Mouse (Mus musculus) cerebellum, adult 11-12 months (tissue): ENCODE results near the gene Ulbp1.
"Not testable (repeated sequence)": the region's sequence is repeated elsewhere in the genome, so short reads cannot be mapped to it uniquely, and the experiment has no call there.

Experiments
- DNase-seq: peaks from one replicate; pipeline ENCODE4 v3.0.0; 2022

The Ulbp1 gene

DNA sequence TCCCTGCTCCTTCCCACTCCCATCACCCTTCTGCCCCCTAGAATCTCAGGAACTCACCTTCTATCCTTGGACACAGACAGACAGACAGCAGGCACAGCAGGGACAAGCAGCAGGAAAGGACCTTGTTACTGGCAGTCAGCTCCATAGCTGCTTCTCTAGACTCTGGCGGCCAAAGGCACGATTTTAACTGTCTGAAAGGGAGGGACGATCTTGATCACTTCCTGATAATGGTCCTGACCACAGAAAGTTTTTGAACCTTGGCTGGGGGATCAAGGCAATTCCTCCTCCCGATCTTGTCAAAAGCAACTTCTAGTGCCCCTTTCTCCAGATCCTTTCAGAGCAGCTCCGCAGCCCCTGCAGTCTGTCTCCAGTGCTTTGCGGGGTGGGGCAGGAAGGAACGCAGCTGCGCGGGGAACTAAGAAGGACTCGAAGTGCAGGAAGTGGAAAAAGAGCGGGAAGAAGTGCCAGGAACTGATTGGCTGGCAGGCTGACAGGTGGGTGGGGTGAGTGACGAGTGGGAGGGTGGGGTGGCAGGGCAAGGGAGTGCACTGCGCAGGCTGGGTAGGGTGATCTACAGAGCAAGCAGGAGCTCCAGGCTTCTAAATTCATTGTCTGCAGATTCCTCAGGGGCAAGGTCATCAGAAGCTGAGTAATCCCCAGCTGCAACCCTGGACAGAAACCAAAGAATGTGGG lies at the start of gene Ulbp1:
TSS of gene Ulbp1 (minus strand) at position 442 of the 693 bp plus-strand sequence.
- peak; percentile 6 for DNase-seq

DNA sequence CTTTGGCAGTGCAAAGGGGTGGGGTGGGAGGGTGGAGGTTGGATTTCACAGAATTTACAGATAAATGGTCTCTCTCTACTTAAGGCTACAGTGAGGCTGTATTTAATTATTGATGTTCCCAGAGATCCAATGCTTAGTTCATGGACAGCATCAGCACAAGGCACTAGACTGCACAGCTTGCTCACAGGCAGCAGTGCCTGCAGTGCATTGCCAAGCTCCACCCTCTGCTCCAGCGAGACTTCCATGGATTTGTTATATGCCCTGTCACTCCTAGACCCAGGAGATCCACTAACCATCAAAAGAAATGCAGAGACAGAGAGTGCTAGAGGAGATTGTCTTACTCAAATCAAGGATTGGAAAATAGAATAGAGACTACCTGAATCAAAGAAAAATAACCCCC lies 24.7 kb upstream of the Ulbp1 start:
- DNase-seq, result not testable (repeated sequence)

DNA sequence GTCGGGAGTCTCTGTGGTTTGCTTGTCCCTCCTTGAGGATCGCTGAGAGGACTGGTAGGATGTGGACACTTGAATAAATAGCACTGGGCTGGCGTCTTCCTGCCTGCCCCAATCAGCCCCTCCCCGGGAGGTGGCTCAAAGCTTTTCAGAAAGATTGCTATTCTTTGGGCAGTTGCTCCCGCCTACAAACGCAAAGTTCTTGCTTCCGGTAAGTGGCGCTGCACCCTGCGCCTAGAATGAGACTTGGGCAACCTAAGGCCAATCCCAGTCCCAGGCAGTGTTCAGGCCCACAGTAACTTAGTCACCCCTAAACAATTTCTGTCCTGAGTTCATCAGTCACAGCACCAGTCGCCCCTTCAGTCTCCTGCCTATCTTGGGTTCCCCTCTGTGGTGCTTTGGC lies 18.9 kb upstream of the Ulbp1 start:
- not testable (repeated sequence) for DNase-seq

DNA sequence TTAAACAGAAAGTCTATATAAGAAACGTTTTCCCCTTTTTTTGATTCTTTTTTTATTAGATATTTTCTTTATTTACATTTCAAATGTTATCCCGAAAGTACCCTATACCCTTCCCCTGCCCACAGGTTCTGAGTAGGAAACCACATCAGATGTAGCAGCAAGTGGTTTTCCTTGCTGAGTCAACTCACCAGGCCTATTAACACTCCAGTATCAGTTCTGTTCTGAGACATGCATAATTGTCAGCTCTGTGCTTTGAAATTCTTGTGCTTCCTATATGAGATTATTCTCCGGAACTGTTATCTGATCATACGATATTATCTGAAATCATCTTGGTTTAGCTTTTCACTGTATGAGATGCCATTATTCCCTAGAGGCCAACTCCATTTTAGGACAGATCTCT lies 10.2 kb upstream of the Ulbp1 start:
- DNase-seq, result no peak

DNA sequence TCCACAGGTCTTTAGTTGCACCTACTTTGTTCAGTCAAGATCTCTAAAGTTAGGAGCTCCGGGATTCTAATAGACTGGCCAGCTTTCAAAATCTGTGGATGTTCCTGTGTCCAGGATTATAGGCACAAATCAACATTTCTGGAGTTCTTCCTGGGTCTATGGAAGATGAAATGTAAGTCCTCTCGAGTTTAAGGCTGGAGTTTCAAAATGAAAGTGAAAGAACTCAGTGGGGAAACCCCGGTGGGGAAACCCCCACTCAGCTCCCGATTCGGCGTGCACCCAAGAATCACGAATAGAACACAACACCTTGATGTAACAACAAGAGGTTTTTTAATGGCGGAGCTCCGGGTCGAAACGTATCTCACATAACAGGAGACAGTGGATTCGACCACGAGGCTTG lies 787 bp upstream of the Ulbp1 start:
- not testable (repeated sequence) for DNase-seq

DNA sequence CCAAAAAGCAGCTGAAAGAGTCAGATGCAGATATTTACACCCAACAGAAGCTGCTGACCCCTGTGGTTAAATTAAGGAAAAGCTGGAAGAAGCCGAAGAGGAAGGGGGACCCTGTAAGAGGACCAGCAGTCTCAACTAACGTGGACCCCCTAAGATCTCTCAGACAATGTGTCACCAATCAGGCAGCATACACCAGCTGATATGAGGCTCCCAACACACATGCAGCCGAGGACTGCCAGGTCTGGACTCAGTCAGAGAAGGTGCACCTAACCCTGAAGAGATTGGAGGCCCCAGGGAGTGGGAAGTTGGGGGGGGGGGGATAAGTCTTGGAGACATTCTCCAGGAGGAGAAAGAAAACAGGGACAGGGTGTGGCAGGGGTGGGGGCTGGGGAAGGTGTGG lies 1.8 kb downstream of the Ulbp1 start:
- no peak for DNase-seq

DNA sequence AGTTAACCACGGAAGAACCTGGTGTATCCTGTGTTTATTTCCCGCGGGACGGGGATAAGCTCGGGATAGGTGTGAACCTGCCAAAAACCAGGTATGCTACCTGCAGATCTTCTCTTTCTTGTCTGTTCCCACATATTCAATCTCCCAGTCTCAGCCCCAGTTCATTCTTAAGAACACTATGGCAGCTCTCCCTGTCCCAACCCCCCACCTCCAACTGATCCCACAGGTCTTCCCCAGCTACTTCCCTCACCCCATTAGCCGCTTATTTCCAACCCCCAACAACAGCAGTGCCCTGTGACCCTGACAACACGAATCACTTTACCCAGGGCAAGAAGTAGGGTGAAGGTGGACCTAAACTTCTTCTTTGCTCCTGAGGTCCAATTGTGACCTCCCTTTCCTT lies 3.0 kb downstream of the Ulbp1 start:
- no peak for DNase-seq

DNA sequence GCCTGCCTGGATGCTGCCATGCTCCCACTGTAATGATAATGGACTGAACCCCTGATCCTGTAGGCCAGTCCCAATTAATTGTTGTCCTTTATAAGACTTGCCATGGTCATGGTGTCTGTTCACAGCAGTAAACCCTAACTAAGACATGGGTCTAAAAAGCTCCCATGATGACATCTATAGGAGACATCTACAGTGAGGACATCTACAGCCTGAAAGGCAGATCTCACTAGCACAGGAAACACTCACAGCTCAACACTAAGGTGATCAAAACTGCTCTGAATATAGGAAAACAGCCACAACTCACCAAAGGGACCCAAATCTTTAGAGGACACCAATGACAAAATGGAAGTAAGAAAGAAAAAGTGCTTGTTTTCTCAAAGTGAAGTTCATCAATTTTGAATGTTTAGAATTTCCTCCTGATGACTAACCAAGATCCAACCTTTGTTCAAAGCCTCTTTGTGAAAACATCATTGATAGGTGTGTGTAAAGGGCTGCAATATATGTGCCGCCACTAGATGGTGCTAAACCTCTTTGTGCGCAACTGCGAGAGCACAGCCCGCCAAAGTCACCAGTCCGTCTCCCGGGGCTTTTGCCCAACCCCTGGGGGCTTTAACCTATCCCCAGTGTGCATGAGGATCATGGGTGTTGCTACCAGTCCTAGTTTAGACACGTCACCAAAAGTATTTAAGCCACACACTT lies 3.6 kb downstream of the Ulbp1 start:
- peak; percentile 43 for DNase-seq

DNA sequence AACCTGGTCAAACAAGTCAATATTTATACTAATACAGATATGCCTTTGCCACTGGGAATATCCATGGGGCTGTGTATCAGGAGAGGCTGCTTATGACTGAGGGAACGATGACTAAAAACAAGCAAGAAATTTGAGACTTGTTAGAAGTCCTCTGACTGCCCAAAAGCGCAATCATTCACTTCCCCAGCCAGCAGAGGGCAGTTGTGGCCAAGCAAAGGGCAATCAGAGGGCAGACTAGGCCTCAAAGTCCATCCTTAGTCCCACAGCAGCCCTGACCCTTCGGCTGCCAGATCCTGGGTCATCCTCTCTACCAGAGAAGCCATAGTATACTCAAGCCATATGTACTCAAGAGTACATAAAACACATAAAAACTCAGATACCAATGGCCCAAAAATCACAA lies 11.4 kb downstream of the Ulbp1 start:
- no peak for DNase-seq

DNA sequence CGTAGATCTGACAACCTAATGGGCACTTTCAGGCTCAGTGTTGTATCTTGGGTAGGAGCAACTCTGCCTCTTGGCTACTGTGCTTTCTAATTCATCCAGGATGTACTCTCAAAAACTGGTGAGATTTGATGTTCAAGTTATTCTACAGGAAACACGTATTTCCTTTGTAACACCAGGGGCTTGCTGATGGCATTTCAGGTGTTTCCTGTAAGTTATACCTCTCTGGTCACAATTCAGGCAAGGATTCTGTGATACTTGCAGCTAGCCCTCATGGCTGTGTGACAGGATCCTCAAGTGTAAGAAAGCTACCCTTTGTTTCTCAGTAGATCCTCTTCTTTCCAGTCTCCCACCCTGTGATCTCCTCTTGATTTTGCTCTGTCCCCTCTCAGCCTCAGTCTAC lies 34.5 kb downstream of the Ulbp1 start:
- no peak for DNase-seq

DNA sequence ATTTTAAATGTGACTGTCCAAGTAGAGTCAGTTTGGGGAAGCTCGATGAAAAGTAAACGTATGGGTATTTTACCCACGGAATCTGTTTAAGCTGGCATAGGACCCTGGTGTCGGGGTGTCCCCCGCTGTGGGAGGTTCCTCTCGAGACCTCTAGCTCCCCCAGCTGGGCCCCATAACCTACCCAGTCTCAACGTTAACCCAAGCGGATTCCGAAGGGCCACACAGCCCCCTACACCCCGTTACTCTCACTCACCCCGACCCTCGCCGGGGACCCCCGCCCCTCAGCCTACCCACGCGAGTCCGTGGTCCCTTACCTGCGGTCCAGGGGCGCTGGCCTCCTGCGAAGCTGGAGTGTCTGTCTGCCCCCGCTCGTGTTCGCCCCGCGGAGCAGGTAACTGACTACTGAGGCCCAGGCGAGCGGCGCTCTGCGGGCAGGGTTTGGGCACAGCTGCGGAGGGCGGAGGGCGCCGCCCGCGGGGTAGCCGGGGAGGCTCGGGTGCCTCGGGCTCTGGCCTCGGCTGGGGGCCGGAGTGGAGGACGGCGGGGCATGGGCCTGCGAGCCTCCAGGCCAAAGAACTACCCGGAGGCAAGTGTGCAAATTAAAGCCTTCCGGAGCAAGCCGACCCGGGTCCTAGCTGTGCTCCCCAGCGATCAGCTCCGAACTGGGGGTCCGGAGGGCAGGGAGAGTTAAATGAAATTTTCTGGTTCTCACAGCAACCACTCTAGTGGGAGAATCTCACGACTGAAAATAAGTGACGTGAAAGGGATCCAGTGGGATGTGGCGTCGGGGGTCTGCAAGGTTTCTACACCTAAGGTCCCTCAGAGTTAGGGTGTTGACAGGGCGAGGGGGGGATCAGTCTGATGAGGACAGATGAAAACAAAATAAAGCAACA lies 80.0 kb downstream of the Ulbp1 start:
- no peak for DNase-seq

DNA sequence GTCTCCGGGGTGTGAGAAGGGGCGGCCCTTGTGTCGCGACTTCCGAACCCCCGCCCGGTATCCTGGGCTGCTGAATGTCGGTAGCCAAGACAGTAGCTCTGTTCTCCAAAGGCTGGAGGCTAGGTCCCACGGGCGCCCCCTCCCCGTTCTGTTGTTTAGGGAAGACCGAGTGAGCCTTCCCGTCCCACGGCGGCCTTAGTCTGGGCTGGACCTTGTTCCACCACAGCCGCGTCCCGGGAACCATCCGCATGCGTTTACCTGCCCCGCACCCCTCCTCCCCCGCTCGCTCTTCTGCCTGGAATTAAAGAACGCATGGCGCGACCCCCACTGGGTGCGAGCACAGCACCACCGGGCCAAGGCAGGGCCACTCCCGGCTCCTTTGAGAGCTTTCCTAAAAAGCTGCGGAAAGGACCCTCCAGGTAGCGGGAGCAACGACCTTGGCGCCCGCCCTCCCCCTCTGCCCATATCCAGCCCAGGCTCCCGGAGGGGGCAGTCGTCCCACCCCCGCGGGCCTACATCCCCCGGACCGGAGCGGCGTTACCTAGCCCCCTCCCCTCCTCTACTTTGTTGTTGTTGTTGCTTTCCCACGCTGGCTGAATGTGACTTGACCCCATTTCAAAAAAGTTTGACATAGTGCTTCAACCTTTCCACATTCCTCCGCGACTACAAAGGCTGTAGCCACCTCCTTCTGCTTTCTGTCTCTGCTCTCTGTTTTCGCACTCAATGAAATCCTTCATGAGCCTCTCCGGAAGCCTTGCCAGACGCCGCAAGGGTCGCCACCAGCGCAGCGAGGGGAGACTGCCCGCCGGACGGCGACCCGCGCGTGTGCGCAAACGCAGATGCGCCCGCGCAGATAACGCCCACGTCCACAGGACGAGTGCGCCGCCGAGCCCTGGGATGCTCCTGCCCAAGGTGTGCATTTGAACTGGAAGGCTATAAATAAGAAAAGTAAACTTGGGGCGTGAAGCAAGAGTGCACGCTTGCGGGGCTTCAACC lies 81.2 kb downstream of the Ulbp1 start:
- DNase-seq, result no peak

DNA sequence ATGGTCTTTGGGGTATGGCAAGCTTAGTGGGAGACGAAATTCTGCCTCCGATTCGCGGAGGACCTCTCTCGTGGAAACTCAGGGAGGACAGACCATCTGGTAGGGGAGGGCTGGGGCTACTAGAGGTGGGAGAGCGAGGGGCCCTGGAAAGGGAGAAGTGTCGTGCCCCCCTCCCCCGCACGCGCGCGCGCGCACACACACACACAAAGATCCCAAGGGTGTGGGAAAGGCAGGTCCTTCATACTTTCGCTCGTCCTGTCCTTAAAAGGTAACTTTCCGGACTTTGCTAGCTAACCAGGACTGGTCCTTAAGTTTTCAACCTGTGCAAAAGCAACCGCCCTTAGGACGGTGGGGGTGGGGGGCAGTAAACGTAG lies 81.9 kb downstream of the Ulbp1 start:
- DNase-seq, result no peak

DNA sequence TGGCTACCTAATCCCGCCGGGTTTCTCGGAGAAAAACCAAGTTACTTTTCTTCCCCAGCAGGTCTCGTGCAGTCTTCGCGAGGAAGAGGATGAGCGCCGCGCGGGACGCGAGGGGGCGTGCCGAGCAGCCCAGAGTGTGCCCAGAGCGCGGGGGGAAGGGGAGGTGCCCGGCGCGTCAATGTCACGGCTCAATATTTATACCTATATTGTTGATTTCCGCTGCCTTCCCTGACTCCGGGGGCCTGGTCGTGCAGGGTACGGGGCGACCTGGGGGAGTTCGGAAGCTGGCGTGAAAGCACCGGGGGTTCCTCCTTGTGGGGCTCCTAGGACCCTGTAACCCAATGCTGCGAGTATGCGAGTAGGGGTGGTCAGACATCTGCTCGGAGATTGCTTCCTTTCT lies 82.3 kb downstream of the Ulbp1 start:
- no peak for DNase-seq
